Mouse (Mus musculus): ENCODE measurements at regions not wholly inside any gene's neighbourhood (a gene's known extent, or its start where the extent isn't known, plus 50 kb on each side); places are given as distances from the start of the nearest gene placed in this dataset.

GRCm38 (mm10) chr3:149387537-149387936 is 397.2 kb upstream of the Adgrl2 start:
- TF ChIP-seq CTCF (IDR thresholded peaks at IDR 0.05; ENCODE audit: low read depth, low read length) (no peak), POLR2A (IDR thresholded peaks at IDR 0.05; ENCODE audit: extremely low read depth, insufficient read depth, low read length) (no peak)
